Mouse (Mus musculus) embryo, embryonic 9.5 days (tissue): ENCODE data around the gene Sytl1.

Experiments
- DNase-seq: peaks from one replicate; pipeline ENCODE4 v3.0.0-alpha.2; 2017; ENCODE audit errors: extremely low spot score

Sytl1 gene

DNA sequence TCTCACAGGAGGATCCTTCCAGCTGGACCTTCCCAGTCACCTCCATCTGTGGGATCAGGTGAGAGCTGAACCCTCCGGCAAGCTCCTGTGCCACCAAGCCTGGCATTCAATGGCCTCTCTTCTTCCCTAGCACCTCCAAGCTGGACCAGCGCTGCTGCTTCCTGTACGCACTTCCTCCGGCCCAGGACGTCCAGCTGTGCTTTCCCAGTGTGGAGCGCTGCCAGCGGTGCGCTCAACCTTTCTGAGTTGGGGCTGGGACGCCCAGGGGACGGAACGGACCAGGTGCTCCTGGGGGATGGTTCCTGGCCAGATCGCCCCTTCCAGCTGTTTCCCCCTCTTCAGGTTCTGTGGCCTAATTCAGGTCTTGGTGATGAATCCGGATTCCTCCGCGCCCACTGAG is 15.8 kb downstream of the Sytl1 start:
- DNase-seq = no peak

DNA sequence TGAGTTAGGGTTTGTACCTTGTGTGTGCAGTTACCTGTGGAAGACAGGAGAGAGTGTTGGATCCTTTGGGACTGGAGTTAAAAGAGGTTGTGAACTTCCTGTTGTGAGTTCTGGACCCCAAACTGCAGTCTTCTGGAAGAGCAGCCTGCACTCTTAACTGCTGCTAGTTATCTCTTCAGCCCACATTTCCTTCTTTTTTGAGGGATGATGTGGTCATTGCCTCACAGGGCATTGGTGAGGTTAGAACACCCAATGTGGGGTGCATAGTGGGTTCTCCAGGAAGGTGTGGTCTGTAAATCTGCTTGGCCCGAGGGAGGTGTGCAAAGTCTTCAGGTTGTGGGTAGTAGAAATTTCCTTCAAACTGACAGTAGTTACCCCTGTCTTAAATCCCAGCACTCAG is 18.6 kb downstream of the Sytl1 start:
- DNase-seq = no peak

DNA sequence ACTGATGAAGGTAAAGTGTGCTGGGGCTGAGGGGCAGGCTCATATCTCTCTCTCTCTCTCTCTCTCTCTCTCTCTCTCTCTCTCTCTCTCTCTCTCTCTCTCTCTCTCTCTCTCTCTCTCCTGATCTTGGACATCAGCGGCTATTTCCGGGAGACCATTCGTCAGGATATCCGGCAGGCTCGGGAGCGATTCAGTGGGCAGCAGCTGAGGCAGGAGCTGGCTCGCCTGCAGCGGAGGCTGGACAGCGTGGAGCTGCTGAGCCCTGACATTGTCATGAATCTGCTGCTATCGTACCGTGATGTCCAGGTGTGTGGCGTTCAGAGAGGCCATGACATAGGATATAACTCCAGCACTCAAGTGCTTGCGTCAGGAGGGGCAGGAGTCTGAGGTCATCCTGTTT is 19.4 kb downstream of the Sytl1 start:
- DNase-seq = no peak

DNA sequence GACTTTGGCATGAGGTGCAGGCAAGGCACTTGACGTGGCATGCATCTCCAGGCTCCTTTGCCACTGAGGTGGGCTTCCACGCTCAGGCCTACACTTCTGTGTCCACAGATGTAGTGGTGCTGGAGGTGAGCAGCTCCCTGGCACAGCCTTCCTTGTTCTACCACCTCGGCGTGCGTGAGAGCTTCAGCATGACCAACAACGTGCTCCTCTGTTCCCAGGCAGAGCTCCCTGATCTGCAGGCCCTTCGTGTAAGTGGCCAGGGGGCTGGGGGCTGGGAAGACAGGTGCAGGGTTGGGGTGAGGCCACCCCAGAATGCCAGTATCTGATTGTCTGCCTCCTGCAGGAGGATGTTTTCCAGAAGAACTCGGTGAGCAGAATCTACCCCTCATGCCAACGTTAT is 20.2 kb downstream of the Sytl1 start:
- no peak for DNase-seq

DNA sequence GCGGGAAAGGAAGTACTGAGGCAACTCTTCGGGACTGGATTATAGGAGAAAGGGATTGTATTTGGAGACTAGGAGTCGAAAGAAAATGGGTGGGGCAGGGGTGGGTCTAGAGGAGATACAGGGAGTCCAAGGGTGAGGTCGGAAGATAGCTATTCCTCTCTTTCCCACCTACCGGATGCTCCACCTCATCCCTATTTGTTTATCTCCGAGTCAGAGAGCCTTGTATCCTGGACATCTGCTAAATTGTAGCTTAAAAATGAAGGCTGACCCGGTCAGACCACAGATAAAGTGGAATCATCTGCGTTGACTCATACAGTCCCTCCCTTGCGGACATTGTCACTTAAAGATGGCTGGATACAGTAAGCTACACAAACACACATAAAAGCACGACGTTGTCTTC is 21.0 kb downstream of the Sytl1 start:
- no peak for DNase-seq

DNA sequence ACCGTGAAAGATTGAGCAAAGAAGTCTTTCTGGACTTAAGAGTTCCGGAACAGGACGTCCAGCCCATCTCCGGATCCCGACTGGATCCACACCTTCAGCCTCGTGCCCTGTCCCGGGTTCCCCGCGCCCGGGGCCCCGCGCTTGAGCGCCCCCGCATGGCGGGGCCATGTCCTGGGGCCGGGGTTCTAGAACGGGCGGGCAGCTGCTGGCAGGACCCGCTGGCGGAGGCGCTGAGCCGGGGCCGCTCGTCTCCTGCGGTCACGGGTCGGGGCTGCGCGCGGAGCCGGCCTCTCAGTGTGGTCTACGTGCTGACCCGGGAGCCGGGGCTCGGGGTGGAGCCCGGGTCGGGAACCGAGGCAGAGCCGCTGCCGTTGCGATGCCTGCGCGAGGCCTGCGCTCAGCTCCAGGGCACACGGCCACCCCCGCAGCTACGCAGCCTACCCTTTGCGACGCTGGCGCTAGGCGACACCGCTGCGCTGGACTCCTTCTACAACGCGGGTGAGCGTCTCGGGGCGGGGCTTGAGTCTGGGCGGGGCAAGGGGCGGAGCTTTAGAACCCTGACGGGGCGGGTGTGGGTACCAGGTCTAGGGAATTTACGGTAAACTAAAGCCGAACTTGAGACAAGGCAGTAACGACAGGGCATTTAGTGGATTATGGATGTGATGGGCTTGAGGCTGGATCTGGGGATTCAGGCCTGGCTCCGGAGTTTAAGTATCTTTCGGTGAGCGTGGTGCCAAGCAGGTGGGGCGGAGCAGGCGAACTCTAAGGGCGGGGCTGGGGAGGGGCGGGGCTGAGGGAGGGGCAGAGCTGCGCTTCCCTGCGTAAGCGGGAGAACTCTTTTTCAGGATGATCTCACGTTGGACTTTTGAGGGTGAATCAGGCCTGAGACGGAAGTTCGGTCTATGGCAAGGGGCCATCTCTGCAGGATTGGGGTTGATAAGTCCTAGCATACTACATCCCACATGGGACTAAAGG is 21.7 kb downstream of the Sytl1 start:
- DNase-seq = peak; percentile 97

DNA sequence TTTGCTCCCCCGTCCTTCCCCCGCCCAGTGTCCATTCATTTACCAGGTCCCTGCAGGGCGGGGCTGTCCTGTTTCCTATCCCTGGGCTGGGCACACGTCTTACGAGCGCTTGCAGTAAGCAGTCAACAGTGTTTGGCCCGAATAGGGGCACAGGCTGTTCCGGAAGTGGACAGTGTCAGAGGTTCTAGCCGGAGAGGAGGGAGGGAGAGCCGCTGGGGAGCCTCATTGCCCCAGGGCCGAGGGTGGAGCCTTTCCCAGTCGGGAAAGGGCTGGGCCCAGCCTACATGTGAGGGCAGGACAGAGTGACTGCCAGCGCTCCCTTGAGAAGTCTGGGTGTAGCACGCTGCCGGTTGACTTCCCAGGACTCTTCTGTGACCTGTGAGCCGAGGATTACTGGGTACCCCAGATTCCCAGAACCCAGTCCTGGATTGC is 22.4 kb downstream of the Sytl1 start, which contains the start of gene Map3k6:
Gene Map3k6, plus strand, starts transcription at position 329 of the 432 bp plus-strand sequence.
- DNase-seq = peak; percentile 54

DNA sequence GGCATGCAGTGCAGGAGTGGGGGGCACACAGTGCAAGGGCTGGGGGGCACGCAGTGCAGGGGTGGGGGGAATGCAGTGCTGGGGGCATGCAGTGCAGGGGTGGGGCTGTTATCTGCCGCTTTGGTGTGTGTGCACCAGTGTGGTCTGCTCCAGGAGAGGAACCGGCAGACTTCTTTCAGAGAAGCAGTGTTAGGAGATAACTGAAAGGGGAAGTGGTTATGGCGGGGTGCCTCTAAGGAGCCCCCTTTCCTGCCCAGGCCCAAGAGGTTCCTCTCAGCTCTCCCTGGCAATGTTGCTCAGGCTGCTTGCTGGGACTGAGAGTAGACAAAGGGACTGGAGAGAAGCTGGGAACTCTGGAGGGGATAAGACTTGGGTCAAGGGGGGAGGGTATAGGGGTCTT is 25.0 kb downstream of the Sytl1 start:
- no peak for DNase-seq

DNA sequence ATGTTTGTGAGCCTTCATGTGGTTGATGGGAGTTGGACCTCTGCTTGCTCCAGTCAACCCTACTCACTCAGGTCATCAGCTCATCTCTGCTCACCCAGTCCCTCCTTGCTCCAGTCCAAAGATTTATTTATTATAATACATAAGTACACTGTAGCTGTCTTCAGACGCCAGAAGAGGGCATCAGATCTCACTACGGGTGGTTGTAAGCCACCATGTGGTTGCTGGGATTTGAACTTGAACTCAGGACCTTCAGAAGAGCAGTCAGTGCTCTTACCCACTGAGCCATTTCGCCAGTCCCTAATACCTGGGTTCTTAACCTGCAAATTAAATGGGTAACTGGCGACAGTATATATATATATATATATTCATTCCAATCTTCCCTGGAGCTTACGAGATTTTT is 27.5 kb downstream of the Sytl1 start:
- DNase-seq = no peak

DNA sequence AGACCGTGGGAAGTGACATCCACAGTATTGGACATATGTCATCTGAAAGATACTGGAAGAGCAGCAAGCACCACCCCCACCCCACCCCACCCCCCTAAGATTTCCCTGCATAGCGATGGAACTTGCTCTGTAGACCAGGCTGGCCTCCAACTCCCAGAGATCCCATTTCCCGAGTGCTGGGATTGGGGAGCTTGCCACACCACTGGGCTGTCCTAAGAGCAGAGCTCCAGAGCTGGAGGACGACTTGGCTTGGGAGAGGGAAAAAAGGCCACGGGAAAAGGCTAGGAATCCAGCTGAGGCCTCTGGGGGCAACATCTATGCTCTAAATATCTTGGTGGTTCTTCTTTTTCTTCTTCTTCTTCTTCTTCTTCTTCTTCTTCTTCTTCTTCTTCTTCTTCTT is 28.1 kb downstream of the Sytl1 start:
- DNase-seq = no peak

DNA sequence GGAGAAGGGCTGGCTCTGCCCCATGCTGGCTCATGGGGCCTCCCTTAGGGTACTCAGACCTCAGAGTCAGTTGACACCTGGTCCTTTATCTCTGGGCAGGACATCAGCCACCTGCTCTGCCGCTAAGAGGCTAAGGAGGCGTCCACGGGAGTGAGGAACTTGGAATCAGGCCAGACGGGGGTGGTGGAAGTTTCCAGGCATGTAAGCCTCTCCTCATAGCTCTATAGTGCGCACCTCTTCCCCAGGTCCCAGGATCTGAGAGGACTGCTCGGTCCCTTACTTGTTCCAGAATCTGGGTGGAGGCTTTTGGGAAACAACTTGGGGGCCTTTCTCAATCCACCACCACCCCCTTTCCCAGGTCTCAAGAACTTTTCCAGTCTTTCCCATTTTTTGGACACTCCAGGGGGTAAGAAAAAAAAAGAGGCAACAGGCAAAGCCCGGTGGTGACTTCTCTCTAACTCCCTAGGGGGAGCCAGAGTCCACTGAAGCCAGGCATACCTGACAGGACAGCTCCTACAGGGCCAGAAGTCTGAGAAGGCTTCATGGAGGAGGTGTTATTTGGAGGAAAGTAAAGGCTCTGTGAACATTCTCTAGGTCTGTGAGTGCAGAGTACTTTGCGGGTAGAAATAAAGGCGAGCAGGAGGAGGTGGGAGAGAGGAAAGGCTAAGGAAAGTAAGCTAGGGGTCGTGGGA is 29.5 kb downstream of the Sytl1 start:
- DNase-seq = peak; percentile 29

DNA sequence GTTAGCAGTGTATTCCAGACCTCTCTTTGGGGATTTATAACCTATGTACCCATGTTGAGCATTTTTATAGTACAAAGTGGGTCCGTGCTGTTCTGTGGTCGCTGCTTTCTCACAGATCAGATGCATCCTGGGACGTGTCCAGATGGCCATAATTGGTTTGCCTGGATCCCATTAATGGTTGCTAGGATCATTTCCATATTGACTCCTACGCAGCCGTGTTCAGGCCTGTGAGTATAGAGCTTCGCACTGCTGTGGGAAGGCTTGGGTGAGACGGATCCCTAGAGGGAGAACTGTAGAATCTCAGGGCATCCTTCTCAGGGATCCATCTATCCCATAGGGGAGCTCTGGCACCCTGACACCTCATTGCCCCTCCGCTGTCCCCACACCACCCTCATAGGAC is 33.3 kb downstream of the Sytl1 start:
- no peak for DNase-seq

DNA sequence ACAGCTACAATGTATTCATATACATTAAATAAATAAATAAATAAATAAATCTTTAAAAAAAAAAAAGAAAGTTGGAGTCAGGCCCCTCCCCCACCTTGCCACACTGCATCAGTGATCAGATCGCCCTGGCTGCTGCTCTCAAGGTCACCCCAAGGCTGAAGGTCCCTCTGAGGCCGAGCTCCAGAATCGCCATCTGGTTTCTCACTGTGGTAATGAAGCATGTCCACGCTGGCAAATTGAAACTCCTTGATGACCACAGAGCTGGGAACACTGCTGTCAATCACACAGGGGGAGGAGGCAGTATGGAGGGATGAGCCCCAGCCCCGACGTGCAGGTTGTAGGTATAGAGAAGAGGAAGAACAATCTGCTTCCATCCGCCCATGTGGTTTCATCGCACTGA is 35.3 kb downstream of the Sytl1 start:
- no peak for DNase-seq

DNA sequence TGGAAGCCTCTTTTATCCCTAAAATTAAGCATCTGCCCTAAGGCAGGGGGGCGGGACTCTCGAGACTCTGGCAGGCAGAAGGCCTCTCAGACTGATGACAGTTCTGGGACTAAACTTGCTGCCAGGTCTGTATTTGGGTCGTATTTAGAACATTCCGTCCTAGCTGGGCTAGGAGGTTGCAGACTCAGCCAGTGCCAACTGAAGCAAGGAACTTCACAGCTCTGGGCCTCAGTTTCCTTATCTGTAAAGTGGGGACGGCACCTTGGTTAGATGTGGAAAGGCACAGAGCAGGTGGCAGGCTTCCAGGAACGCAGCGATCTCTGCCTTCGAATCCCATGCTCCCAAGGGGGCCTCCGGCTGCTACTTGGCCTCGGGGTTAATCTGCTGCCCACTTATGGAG is 36.8 kb downstream of the Sytl1 start:
- no peak for DNase-seq

DNA sequence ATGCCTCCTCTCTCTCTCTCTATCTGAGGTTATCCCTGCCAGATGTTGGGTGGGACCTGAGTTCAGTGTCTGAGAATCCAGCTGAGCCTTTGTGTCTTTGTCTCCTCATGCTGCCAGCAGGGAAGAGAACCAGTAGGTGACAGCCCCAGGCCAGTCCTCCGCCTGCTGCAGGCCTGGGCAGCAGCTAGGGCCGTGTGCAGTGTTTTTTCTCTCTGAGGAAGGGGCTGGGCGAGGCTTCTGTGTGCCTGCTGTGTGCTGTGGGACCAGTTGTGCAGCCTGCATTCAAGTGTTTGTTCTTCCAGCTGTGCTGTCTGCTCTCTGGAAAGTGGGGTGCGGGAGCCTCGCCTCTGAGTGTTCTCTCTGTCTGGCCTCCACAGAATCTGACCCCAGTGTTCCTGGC is 39.0 kb downstream of the Sytl1 start:
- no peak for DNase-seq

DNA sequence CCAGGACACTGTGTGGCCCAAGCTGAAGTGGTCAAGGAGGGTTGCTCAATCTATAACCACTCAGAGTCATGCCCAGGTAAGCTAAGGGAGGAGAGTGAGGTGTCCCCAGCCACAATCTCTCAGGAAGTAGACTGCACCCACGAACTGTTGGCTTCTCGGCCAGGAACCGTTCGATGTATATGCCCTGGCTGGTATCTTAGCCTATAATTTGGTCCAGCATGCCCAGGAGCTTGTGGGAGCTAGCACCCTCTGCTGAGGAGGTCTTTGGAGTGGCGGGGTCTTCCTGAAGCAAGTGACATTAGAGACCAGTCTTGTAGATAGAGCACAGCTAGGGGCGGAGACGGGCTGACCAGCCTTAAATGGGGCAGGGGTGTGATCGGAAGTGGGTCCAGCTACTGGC is 41.2 kb downstream of the Sytl1 start:
- no peak for DNase-seq

DNA sequence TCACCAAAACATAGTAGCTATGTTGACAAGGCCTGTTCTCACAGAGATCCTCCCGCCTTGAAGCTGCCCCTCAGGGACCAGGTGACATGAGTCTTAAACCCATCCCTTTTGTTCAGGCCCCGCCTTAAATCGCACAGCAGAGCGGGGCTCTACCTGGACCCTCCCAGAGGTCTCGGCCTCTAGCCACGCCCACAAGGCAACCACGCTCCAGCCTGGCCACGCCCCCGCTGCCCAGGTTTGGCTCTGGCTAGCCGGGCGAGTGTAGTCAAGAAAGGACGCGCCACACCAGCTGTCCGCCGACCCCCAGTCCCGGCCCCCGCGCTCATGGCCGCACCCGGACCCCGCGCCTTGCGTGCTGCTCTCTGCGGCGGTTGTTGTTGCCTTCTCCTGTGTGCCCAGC is 42.3 kb downstream of the Sytl1 start:
- no peak for DNase-seq

DNA sequence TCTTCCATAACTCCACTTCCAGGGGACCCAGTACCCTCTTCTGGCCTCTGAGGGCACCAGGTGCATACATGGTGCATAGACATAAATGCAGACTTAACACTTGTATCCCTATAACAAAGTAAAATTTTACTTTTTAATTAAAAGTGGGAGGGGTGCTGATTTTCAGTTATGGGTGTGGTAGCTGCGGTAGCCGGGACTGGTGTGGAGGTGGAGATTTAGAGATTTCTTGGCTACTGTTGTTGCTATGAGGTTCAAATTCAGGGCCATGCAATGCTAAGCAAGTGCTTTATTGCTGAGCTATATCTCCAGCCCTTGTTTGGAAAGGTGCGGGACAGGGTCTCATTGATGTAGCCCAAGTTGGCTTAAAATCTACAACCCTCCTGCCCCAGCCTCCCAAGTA is 44.2 kb downstream of the Sytl1 start:
- DNase-seq = no peak

DNA sequence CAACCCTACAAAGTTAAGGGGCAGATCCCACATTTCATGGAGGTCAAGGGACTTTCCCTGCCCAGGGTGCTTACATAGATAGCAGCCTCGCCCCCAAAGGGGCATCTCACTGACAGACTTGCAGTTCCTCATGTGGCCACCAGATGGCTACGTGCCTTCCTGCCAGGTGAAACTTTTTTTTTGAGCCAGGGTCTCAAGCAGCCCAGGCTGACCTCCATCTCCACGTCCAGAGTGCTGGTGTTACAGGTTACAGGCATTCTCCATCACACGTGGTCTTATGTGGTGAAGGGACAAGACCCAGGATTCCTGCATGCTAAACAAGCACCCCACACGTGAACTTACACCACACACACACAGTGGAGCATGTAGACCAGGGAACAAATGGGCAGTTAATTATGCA is 45.3 kb downstream of the Sytl1 start:
- DNase-seq = peak; percentile 75

DNA sequence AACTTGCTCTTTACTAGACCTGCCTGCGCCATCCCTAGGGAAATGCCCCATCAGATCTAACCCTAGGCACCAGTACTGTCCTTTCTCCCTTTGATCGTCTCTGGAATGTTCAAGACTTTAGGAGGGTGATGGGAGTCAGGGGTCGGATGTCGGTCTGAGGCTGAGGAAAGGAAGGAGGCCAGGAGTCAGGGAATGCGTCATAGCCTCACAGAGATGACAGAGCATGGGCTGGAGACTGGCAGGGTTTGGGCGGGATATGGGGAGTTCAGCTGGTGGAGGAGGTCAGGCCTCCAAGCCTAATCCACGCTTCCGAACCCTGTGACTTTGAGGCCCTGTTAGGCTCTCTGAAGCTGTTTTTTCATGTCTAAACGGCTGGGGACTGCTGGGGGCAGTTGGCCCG is 49.3 kb downstream of the Sytl1 start:
- no peak for DNase-seq

DNA sequence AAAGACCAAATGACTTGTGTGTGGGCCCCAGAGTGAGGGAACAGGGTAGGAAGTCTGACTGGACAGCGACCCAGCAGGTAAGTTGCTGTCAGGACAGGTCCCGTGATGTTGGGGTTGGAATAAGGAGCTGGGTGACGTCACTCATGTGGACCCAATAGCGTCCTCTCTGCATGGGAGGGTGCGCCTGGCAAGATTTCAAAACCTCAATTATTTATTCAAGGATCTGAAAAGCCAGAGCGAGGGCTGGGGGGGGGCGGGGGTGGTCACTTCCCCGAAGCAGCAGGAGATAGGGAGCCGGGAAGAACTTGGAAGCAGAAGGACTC is 49.7 kb downstream of the Sytl1 start:
- no peak for DNase-seq

DNA sequence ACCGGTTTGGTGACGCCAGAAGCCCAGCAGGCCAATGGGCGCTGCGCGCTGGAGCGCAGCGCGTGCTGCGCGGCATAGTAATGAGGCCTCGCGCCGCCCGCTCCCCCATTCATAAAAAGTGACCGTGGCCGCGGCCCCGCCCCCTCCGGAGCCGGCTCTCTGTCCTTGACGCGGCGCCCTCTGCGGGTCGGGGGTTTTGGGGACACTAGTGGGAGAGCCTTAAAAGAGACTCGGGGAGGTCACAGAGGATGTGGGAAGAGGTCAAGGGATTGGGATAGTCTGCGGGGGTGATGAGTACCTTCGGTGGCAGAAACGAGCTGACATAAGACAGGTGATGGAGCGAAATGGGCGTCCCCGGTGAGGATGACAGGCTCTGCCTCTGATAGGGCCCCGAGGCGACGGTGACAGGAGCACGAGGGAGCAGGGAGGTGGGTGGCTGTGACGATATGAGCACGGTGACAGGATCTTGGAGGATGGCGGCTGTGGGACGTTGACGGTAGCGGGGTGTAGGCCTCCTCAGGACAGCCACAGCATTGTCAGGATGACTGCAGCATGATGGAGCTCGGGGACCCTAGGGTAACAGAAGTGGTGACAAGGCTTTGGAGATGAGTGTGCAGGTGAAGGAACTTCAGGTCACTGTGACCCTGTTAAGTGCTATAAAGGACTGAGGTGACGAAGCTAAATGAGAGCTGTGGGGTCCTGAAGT is 50.2 kb downstream of the Sytl1 start:
- peak; percentile 84 for DNase-seq
